ENCODE assay signal across 14 mouse cellular contexts in the genomic region with DNA sequence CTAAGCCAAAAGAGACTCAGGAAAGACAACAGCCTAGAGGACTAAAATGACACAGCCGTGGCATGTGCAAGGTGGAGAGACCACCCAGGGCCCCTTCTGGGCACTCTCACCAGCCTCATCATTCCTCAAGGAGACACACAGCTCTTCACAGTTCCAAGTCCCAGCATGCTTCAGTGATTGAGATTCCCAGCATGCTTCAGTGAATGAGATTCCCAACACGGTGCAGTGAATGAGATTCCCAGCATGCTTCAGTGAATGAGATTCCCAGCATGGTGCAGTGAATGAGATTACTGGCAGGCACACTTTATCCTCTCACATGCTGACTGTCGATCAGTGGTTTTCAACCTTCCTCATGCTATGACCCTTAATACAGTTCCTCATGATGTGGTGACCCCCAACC. TPM values are rescaled to one million over a fixed set of nuclear protein-coding genes. Genes with fewer than 3 reads are reported as not detected.
A peak's percentile ranks its signal among the peaks of the same experiment; 100 is the strongest.
DNase-seq lines count a peak whose midpoint lies in the region; ATAC-seq lines count a peak whose summit lies in the region.
"Had no signal": no experiment of that assay in that cellular context is flagged by ENCODE, and none has a peak within 500 bp of the region (broad histone marks: within the 10 kb centered on the region; RNA-seq: fewer than 3 reads in every experiment).

No protein-coding gene starts in this region.

- peak; percentile 16 for DNase-seq in embryo, embryonic 10 days (ENCODE audit: low spot score)
- no peak for DNase-seq in embryo, embryonic 9.5 days (ENCODE audit: extremely low spot score)
- peak; percentile 34 for DNase-seq in urinary bladder, adult 2 months (ENCODE audit: low spot score)
- DNase-seq in urinary bladder, postnatal 36 days (ENCODE audit: low spot score in 2 of 2) = no peak
- DNase-seq in midbrain, embryonic 14.5 days = peak; percentile 76
- DNase-seq in testis, postnatal 10 days (ENCODE audit: low spot score) = peak; percentile 35
- DNase-seq in T-cell, adult 2 months (ENCODE audit: low spot score) = no peak
- DNase-seq: cerebellum, adult 9-10 months; heart, postnatal 14 days had no signal

- no peak overlapping the region for H3K9ac ChIP-seq in midbrain, embryonic 14.5 days (replicated peaks; ENCODE audit: low read length)

- no peaks in the 10 kb centered on the region for H3K27me3 ChIP-seq in midbrain, embryonic 14.5 days (ENCODE audit: control insufficient read depth, insufficient read depth, low read length)

- ATAC-seq in midbrain, embryonic 14.5 days (ENCODE audit: low FRiP score, low TSS enrichment) = no peak
- ATAC-seq in cerebellum, adult (ENCODE audit: insufficient number of reproducible peaks, low FRiP score, low TSS enrichment) = no peak
- ATAC-seq: intestine, postnatal 0 days; lung, postnatal 0 days had no signal

- H3K4me2 ChIP-seq in midbrain, embryonic 14.5 days (ENCODE audit: low read length) = no peak overlapping the region

- no peak overlapping the region for H3K4me3 ChIP-seq in midbrain, embryonic 14.5 days (replicated peaks; ENCODE audit: low read depth, low read length)

- H3K36me3 ChIP-seq in midbrain, embryonic 14.5 days (ENCODE audit: control insufficient read depth, insufficient read depth, low read length) = no peaks in the 10 kb centered on the region

- no peak overlapping the region for H3K27ac ChIP-seq in midbrain, embryonic 14.5 days (replicated peaks; ENCODE audit: low read depth, low read length)

- no peaks in the 10 kb centered on the region for H3K9me3 ChIP-seq in midbrain, embryonic 14.5 days (ENCODE audit: control insufficient read depth, low read length)

- WGBS in midbrain, embryonic 14.5 days = 18% methylated on average over 3 of the region's 3 CpGs

- peaks cover 8% of the 10 kb centered on the region; the same call in 1 of the 2 replicates for H3K4me1 ChIP-seq in midbrain, embryonic 14.5 days (ENCODE audit: control insufficient read depth, insufficient read depth, low read length)

RNA-seq across cellular contexts. Expression of gene Gstm1, which starts 6.2 kb away (rescaled TPM):
- 9,762 and 10,289 TPM in 2 replicates for polyA plus RNA-seq in urinary bladder, adult 2 months (2012; rRNA removed)
- polyA plus RNA-seq in midbrain, embryonic 14.5 days (2014; fragmentation: Nextera tagmentation; extraction: Ambion mirVana) = 58.9 and 87.2 TPM in 2 replicates

RNA-seq across cellular contexts. Expression of gene Gstm2, which starts 25.3 kb away (rescaled TPM):
- polyA plus RNA-seq in urinary bladder, adult 2 months (2012; rRNA removed) = 148 and 153 TPM in 2 replicates
- 1.4 and 6.2 TPM in 2 replicates for polyA plus RNA-seq in midbrain, embryonic 14.5 days (2014; fragmentation: Nextera tagmentation; extraction: Ambion mirVana)

RNA-seq across cellular contexts. Expression of gene Gstm4, which starts 33.1 kb away (rescaled TPM):
- 128 and 151 TPM in 2 replicates for polyA plus RNA-seq in urinary bladder, adult 2 months (2012; rRNA removed)
- polyA plus RNA-seq in midbrain, embryonic 14.5 days (2014; fragmentation: Nextera tagmentation; extraction: Ambion mirVana) = 16.0 and 17.5 TPM in 2 replicates

RNA-seq across cellular contexts. Expression of gene Gstm3, which starts 42.5 kb away (rescaled TPM):
- 0.45 and 0.75 TPM in 2 replicates for polyA plus RNA-seq in urinary bladder, adult 2 months (2012; rRNA removed)
- not detected in 2 replicates for polyA plus RNA-seq in midbrain, embryonic 14.5 days (2014; fragmentation: Nextera tagmentation; extraction: Ambion mirVana)
- polyA plus RNA-seq: frontal cortex, adult 2 months; spleen, adult 2 months had no signal

Comparison
In these comparisons a context has a peak if more than half of its experiments do, and no peak if none do; other contexts are left out.
1. DNase-seq: peak in embryo, embryonic 10 days (single experiment), urinary bladder, adult 2 months (single experiment), midbrain, embryonic 14.5 days (single experiment) and testis, postnatal 10 days (single experiment); none in embryo, embryonic 9.5 days (single experiment), urinary bladder, postnatal 36 days (0 of 2) and T-cell, adult 2 months (single experiment).
2. RNA of gene Gstm1, which starts 6.2 kb away (polyA plus RNA-seq): 9,762 to 10,289 TPM in urinary bladder, adult 2 months; 58.9 to 87.2 TPM in midbrain, embryonic 14.5 days; every median in the first group is over 100 times any median in the second.
3. RNA of gene Gstm2, which starts 25.3 kb away (polyA plus RNA-seq): 148 to 153 TPM in urinary bladder, adult 2 months; 1.4 to 6.2 TPM in midbrain, embryonic 14.5 days; every median in the first group is over 10 times any median in the second.